Mouse (Mus musculus) midbrain, postnatal 0 days (tissue): ENCODE measurements around the gene Galnt9. TPM values are rescaled to one million over a fixed set of nuclear protein-coding genes. Genes with fewer than 3 reads are reported as not detected.

Experiments used
- ATAC-seq: fragments of 200-750 bp; cut with Nextera tagmentation; 2 replicates; pipeline ENCODE4 v1.8.0; 2017; ENCODE audit warnings: moderate number of reproducible peaks, mild to moderate bottlenecking, moderate TSS enrichment, moderate library complexity; ENCODE audit not compliant: low FRiP score
- DNase-seq: peaks from one replicate; pipeline ENCODE4 v3.0.0-alpha.2; 2015; ENCODE audit warnings: low spot score
- H3K27ac ChIP-seq: fragments of 300-500 bp; sonication (generic); 2 replicates; pipeline ENCODE4 v1.5.1; 2014; ENCODE audit warnings: low read depth, mild to moderate bottlenecking, low read length, mixed read lengths
- H3K27me3 ChIP-seq: fragments of 300-500 bp; sonication (generic); 2 replicates; pipeline ENCODE4 v1.6.1; 2014; ENCODE audit warnings: low read length, control low read depth, mixed read lengths; ENCODE audit not compliant: insufficient read depth
- H3K36me3 ChIP-seq: fragments of 300-500 bp; sonication (generic); 2 replicates; pipeline ENCODE4 v1.6.1; 2014; ENCODE audit warnings: low read length, control low read depth, mixed read lengths; ENCODE audit not compliant: insufficient read depth
- H3K4me1 ChIP-seq: fragments of 300-500 bp; sonication (generic); 2 replicates; pipeline ENCODE4 v1.6.1; 2014; ENCODE audit warnings: mild to moderate bottlenecking, control low read depth, antibody characterized with exemption, low read length, mixed read lengths; ENCODE audit not compliant: insufficient read depth
- H3K4me2 ChIP-seq: fragments of 300-500 bp; sonication (generic); 2 replicates; pipeline ENCODE4 v1.6.1; 2014; ENCODE audit warnings: low read depth, mild to moderate bottlenecking, low read length, mixed read lengths; ENCODE audit not compliant: poor library complexity, severe bottlenecking
- H3K4me3 ChIP-seq: fragments of 300-500 bp; sonication (generic); 2 replicates; pipeline ENCODE4 v1.5.1; 2014; ENCODE audit warnings: low read depth, mild to moderate bottlenecking, low read length, moderate library complexity
- H3K9ac ChIP-seq: fragments of 300-500 bp; sonication (generic); replicated peaks from 2 replicates; pipeline ENCODE4 v1.6.1; 2014; ENCODE audit warnings: mild to moderate bottlenecking, low read length, moderate library complexity, mixed read lengths; ENCODE audit not compliant: poor library complexity, severe bottlenecking
- H3K9me3 ChIP-seq: fragments of 300-500 bp; sonication (generic); 2 replicates; pipeline ENCODE4 v1.6.1; 2016; ENCODE audit warnings: low read length, control low read depth
- CTCF ChIP-seq: IDR thresholded peaks from 2 replicates; pipeline ENCODE4 v1.5.1; 2016; ENCODE audit warnings: antibody characterized with exemption, mild to moderate bottlenecking
- WGBS: fragments of 180-500 bp; shearing (Covaris S2); extraction: QIAGEN DNeasy Blood & Tissue Kit; methylation state at CpG from one replicate; pipeline ENCODE4 v1.1.7; 2014; 5-methylcytosine and 5-hydroxymethylcytosine counted together
- polyA plus RNA-seq: library from polyadenylated mRNA; unstranded; fragments of >200 nt; fragmentation: Nextera tagmentation; extraction: Ambion mirVana; gene quantifications from 2 replicates; pipeline ENCODE4 v1.2.1, GENCODE M21; 2015
- total RNA-seq: library from RNA; depleted of rRNA; stranded (reverse); fragments of >200 nt; gene quantifications from 2 replicates; pipeline ENCODE4 v1.2.3, GENCODE M21; 2014

The Galnt9 gene
- total and polyA plus RNA-seq, 2 experiments from 2014 or later = 23.1 to 34.0 TPM

- WGBS = 73% methylated on average over 4 of the region's 4 CpGs
- Histone ChIP-seq H3K4me2 (no peak overlapping the region), H3K9ac (no peak overlapping the region)
Measured at GRCm38 (mm10) chr5:110513791-110514190, 30.4 kb upstream of the Galnt9 start.

GRCm38 (mm10) chr5:110514694-110515093 lies 29.5 kb upstream of the Galnt9 start:
- WGBS = 72% methylated on average over 3 of the region's 3 CpGs
- ATAC-seq (no peak), DNase-seq (no peak)
- no peak for TF ChIP-seq CTCF
- Histone ChIP-seq H3K4me2 (no peak overlapping the region), H3K9me3 (no peaks in the 10 kb centered on the region), H3K36me3 (no peaks in the 10 kb centered on the region), H3K4me3 (no peak overlapping the region), H3K9ac (no peak overlapping the region), H3K27ac (no peak overlapping the region), H3K4me1 (no peaks in the 10 kb centered on the region), H3K27me3 (no peaks in the 10 kb centered on the region; the same call in 1 of the 2 replicates)

More at GRCm38 (mm10) chr5:110513791-110514190, 30.4 kb upstream of the Galnt9 start:
- no peak for DNase-seq
- TF ChIP-seq CTCF = no peak
- H3K4me1 ChIP-seq = no peaks in the 10 kb centered on the region
- no peaks in the 10 kb centered on the region for H3K9me3 ChIP-seq
- H3K27me3 ChIP-seq = no peaks in the 10 kb centered on the region; the same call in 1 of the 2 replicates
- no peak for ATAC-seq
- no peaks in the 10 kb centered on the region for H3K36me3 ChIP-seq
- H3K4me3 ChIP-seq = no peak overlapping the region
- H3K27ac ChIP-seq = no peak overlapping the region

- WGBS = 73% methylated on average over 4 of the region's 4 CpGs
- no peak overlapping the region for H3K4me2 ChIP-seq
- H3K36me3 ChIP-seq = no peaks in the 10 kb centered on the region
- no peak overlapping the region for H3K27ac ChIP-seq
- no peaks in the 10 kb centered on the region; the same call in 1 of the 2 replicates for H3K27me3 ChIP-seq
- no peak for ATAC-seq
- no peaks in the 10 kb centered on the region for H3K9me3 ChIP-seq
- H3K9ac ChIP-seq = no peak overlapping the region
- no peak overlapping the region for H3K4me3 ChIP-seq
- no peaks in the 10 kb centered on the region for H3K4me1 ChIP-seq
- no peak for TF ChIP-seq CTCF
- DNase-seq = no peak
Measured at GRCm38 (mm10) chr5:110516390-110516789, 27.8 kb upstream of the Galnt9 start.

- H3K36me3 ChIP-seq = no peaks in the 10 kb centered on the region
- 24% methylated on average over 14 of the region's 14 CpGs for WGBS
- H3K4me2 ChIP-seq = no peak overlapping the region
- no peak overlapping the region for H3K27ac ChIP-seq
- H3K9me3 ChIP-seq = no peaks in the 10 kb centered on the region
- H3K27me3 ChIP-seq = no peaks in the 10 kb centered on the region; the same call in 1 of the 2 replicates
- TF ChIP-seq CTCF = no peak
- peak; percentile 45 for DNase-seq
- no peaks in the 10 kb centered on the region for H3K4me1 ChIP-seq
- H3K9ac ChIP-seq = no peak overlapping the region
- ATAC-seq = no peak
- no peak overlapping the region for H3K4me3 ChIP-seq
Measured at GRCm38 (mm10) chr5:110518086-110518783, 25.9 kb upstream of the Galnt9 start.

- Histone ChIP-seq H3K27me3 (no peaks in the 10 kb centered on the region; the same call in 1 of the 2 replicates), H3K4me2 (no peak overlapping the region), H3K4me1 (no peaks in the 10 kb centered on the region), H3K4me3 (no peak overlapping the region), H3K9ac (no peak overlapping the region), H3K27ac (no peak overlapping the region), H3K9me3 (no peaks in the 10 kb centered on the region), H3K36me3 (no peaks in the 10 kb centered on the region)
- no peak for DNase-seq
- no peak for ATAC-seq
- 85% methylated on average over 4 of the region's 4 CpGs for WGBS
- TF ChIP-seq CTCF = no peak
Measured at GRCm38 (mm10) chr5:110520974-110521373, 23.2 kb upstream of the Galnt9 start.

GRCm38 (mm10) chr5:110521822-110522221 lies 22.3 kb upstream of the Galnt9 start:
- no peak for TF ChIP-seq CTCF
- WGBS = 70% methylated on average over 7 of the region's 7 CpGs
- Histone ChIP-seq H3K4me1 (no peaks in the 10 kb centered on the region), H3K27ac (no peak overlapping the region), H3K27me3 (no peaks in the 10 kb centered on the region; the same call in 1 of the 2 replicates), H3K9ac (no peak overlapping the region), H3K9me3 (no peaks in the 10 kb centered on the region), H3K4me2 (no peak overlapping the region), H3K4me3 (no peak overlapping the region), H3K36me3 (no peaks in the 10 kb centered on the region)
- no peak for ATAC-seq
- DNase-seq = no peak
